In the genomic region with DNA sequence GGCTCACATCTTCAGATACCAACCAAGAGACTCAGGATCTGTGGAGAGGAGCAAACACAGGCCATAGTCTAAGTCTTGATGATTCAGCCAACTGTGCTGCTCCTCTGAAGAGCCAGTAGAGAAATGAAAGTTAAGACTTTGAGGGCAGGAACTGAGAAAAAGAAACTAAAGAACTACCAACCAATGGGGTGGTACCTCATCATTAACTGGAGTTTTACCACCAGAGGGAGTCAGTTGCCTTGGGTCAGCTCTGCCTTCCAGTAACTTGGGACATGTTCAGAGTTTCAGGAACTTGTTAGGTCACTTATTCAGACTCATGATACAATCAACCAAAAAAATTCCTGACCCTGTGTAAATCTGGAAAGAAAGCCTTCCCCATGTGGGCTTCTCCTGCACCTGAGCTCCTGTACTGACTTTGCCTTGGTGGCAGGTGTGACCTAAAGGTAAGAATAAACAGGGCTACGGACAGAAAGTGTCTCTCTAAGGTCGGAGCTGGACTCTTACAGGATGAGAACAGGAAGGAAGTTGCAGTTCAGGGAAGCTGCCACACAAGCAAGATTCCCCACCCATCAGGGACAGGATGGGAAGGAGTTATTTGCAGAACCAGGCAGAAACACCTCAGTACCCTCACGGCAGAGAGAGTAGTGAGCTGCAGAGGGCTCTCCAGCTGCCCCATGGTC, we compare ENCODE assay signal across 9 mouse cellular contexts. TPM values are rescaled to one million over a fixed set of nuclear protein-coding genes. Genes with fewer than 3 reads are reported as not detected.
A peak's percentile ranks its signal among the peaks of the same experiment; 100 is the strongest.
DNase-seq lines count a peak whose midpoint lies in the region; ATAC-seq and TF ChIP-seq lines count a peak whose summit lies in the region.
"Had no signal": no experiment of that assay in that cellular context is flagged by ENCODE, and none has a peak within 500 bp of the region (broad histone marks: within the 10 kb centered on the region; RNA-seq: fewer than 3 reads in every experiment).

Gene Trim30a (minus strand): TSS at position 129 of the 680 bp plus-strand sequence.

- no peak within 1 kb of the TSS for H3K4me3 ChIP-seq in left cerebral cortex, adult 2 months
- H3K4me3 ChIP-seq in bone marrow, adult 2 months (replicated peaks; ENCODE audit: control insufficient read depth, low read depth, low read length) = peak within 1 kb of the TSS; percentile 72
- H3K4me3 ChIP-seq in megakaryocyte, embryonic 14.5 days (replicated peaks) = peak within 1 kb of the TSS; percentile 88
- no peak within 1 kb of the TSS for H3K4me3 ChIP-seq in forebrain, postnatal 0 days (ENCODE audit: low read depth, low read length)
- H3K4me3 ChIP-seq: embryonic facial prominence, embryonic 13.5 days had no signal

- no peak for TF ChIP-seq POLR2A in bone marrow, adult 2 months (IDR thresholded peaks at IDR 0.05; ENCODE audit: borderline replicate concordance, control insufficient read depth, low read depth, low read length)

- DNase-seq in left cerebral cortex, adult 2 months (ENCODE audit: extremely low spot score in 1 of 2, low spot score in 2 of 2) = no peak
- no peak for DNase-seq in left cerebral cortex, postnatal 36 days (ENCODE audit: low spot score in 2 of 2)
- peak; percentile 10 to 23 for DNase-seq in kidney, adult 8-10 months
- DNase-seq in forebrain, postnatal 0 days = no peak
- DNase-seq in frontal cortex, postnatal 36 days (ENCODE audit: low spot score in 2 of 2) = no peak

- peaks cover 2% of the 10 kb centered on the region for H3K4me1 ChIP-seq in bone marrow, adult 2 months (ENCODE audit: control insufficient read depth, insufficient read depth, low read length)
- peaks cover 33% of the 10 kb centered on the region for H3K4me1 ChIP-seq in megakaryocyte, embryonic 14.5 days
- H3K4me1 ChIP-seq in forebrain, postnatal 0 days (ENCODE audit: insufficient read depth) = no peaks in the 10 kb centered on the region
- H3K4me1 ChIP-seq: embryonic facial prominence, embryonic 13.5 days had no signal

- H3K36me3 ChIP-seq in megakaryocyte, embryonic 14.5 days (replicated peaks; ENCODE audit: low read length) = no peaks in the 10 kb centered on the region
- no peaks in the 10 kb centered on the region for H3K36me3 ChIP-seq in forebrain, postnatal 0 days (ENCODE audit: insufficient read depth)
- H3K36me3 ChIP-seq: embryonic facial prominence, embryonic 13.5 days had no signal

- H3K27ac ChIP-seq in left cerebral cortex, adult 2 months = no peak within 1 kb of the TSS
- peak within 1 kb of the TSS; percentile 77 for H3K27ac ChIP-seq in bone marrow, adult 2 months (ENCODE audit: control insufficient read depth, insufficient read depth, low read depth, low read length, poor library complexity)
- H3K27ac ChIP-seq in forebrain, postnatal 0 days (ENCODE audit: low read depth, low read length) = no peak within 1 kb of the TSS
- H3K27ac ChIP-seq: embryonic facial prominence, embryonic 13.5 days had no signal

- H3K4me2 ChIP-seq in forebrain, postnatal 0 days (ENCODE audit: low read depth) = no peak within 1 kb of the TSS
- H3K4me2 ChIP-seq: embryonic facial prominence, embryonic 13.5 days had no signal

- no peaks in the 10 kb centered on the region for H3K27me3 ChIP-seq in megakaryocyte, embryonic 14.5 days (replicated peaks)
- no peaks in the 10 kb centered on the region for H3K27me3 ChIP-seq in forebrain, postnatal 0 days (ENCODE audit: insufficient read depth, low read length)
- H3K27me3 ChIP-seq: embryonic facial prominence, embryonic 13.5 days had no signal

- ATAC-seq in cerebellum, adult (ENCODE audit: insufficient number of reproducible peaks, low FRiP score, low TSS enrichment) = no peak
- no peak for ATAC-seq in forebrain, postnatal 0 days

- intact Hi-C loops in left cerebral cortex, adult 2 months (cut with DNase I) = no loop called here
- intact Hi-C loops in left cerebral cortex, postnatal 36 days (cut with DNase I) = no loop called here

- H3K9ac ChIP-seq in forebrain, postnatal 0 days = no peak within 1 kb of the TSS
- H3K9ac ChIP-seq: embryonic facial prominence, embryonic 13.5 days had no signal

- TF ChIP-seq CTCF in left cerebral cortex, adult 2 months (IDR thresholded peaks at IDR 0.05) = peak; percentile 26
- 0 out of 2 replicates have a peak, but pooled peaks have one; percentile 8 for TF ChIP-seq CTCF in bone marrow, adult 2 months (IDR thresholded peaks at IDR 0.05; ENCODE audit: control insufficient read depth, insufficient read depth, low read length)
- no peak; the same call in 1 of the 2 replicates for TF ChIP-seq CTCF in forebrain, postnatal 0 days (IDR thresholded peaks at IDR 0.05; ENCODE audit: low read depth)

- 2% methylated on average over 3 of the region's 3 CpGs for WGBS in bone marrow, adult 2 months
- WGBS in forebrain, postnatal 0 days = 79% methylated on average over 3 of the region's 3 CpGs

- H3K9me3 ChIP-seq in megakaryocyte, embryonic 14.5 days = no peaks in the 10 kb centered on the region
- H3K9me3 ChIP-seq in forebrain, postnatal 0 days (ENCODE audit: low read length) = no peaks in the 10 kb centered on the region
- H3K9me3 ChIP-seq: embryonic facial prominence, embryonic 13.5 days had no signal

RNA-seq across cellular contexts. Expression of gene Trim30a, which starts in this region (rescaled TPM):
- under 1 TPM; 0.66 to 0.98 TPM for total RNA-seq in left cerebral cortex, adult 2 months (2021)
- total RNA-seq in left cerebral cortex, postnatal 36 days (2021) = under 1 TPM; 0.69 to 0.93 TPM
- polyA plus RNA-seq in bone marrow, adult 2 months (2011; ENCODE audit: insufficient read depth, insufficient read length, low replicate concordance, missing spikeins) = 14.0 and 21.3 TPM in 2 replicates
- 0.81 TPM in 1 of 2 replicates, not detected in the other for polyA plus RNA-seq in megakaryocyte, embryonic 14.5 days (2012; ENCODE audit: insufficient read depth, low replicate concordance)
- 0.62 and 2.4 TPM in 2 replicates for total RNA-seq in forebrain, postnatal 0 days (2014; rRNA removed)
- polyA plus RNA-seq in forebrain, postnatal 0 days (2015; fragmentation: Nextera tagmentation; extraction: Ambion mirVana) = 0.55 and 0.76 TPM in 2 replicates

Comparison
In these comparisons a context has a peak if more than half of its experiments do, and no peak if none do; other contexts are left out.
1. DNase-seq: peak in kidney, adult 8-10 months (2 of 2); none in left cerebral cortex, adult 2 months (0 of 2), left cerebral cortex, postnatal 36 days (0 of 2), forebrain, postnatal 0 days (single experiment) and frontal cortex, postnatal 36 days (0 of 2).
2. H3K4me3 ChIP-seq: peak in bone marrow, adult 2 months (single experiment) and megakaryocyte, embryonic 14.5 days (single experiment); none in left cerebral cortex, adult 2 months (single experiment) and forebrain, postnatal 0 days (single experiment).